Mouse (Mus musculus) hindbrain, embryonic 14.5 days (tissue): ENCODE measurements around the gene Gm37240. TPM values are rescaled to one million over a fixed set of nuclear protein-coding genes. Genes with fewer than 3 reads are reported as not detected.

ENCODE experiments used
- ATAC-seq: fragments of 200-750 bp; cut with Nextera tagmentation; 2 replicates; pipeline ENCODE4 v1.8.0; 2017; ENCODE audit warnings: moderate number of reproducible peaks, mild to moderate bottlenecking, moderate TSS enrichment, moderate library complexity; ENCODE audit not compliant: low FRiP score
- DNase-seq: peaks from one replicate; pipeline ENCODE4 v3.0.0-alpha.2; 2015; ENCODE audit warnings: low spot score
- H3K27ac ChIP-seq: fragments of 300-500 bp; sonication (generic); 2 replicates; pipeline ENCODE4 v1.5.1; 2014; ENCODE audit warnings: mild to moderate bottlenecking, moderate library complexity
- H3K27me3 ChIP-seq: fragments of 300-500 bp; sonication (generic); 2 replicates; pipeline ENCODE4 v1.6.1; 2014; ENCODE audit warnings: mild to moderate bottlenecking, low read length, mixed read lengths; ENCODE audit not compliant: control insufficient read depth, insufficient read depth
- H3K36me3 ChIP-seq: fragments of 300-500 bp; sonication (generic); replicated peaks from 2 replicates; pipeline ENCODE4 v1.6.1; 2014; ENCODE audit not compliant: control insufficient read depth, insufficient read depth
- H3K4me1 ChIP-seq: fragments of 300-500 bp; sonication (generic); replicated peaks from 2 replicates; pipeline ENCODE4 v1.6.1; 2014; ENCODE audit warnings: antibody characterized with exemption, low read length, mixed read lengths; ENCODE audit not compliant: control insufficient read depth, insufficient read depth
- H3K4me2 ChIP-seq: fragments of 300-500 bp; sonication (generic); replicated peaks from 2 replicates; pipeline ENCODE4 v1.6.1; 2014; ENCODE audit warnings: mild to moderate bottlenecking, moderate library complexity
- H3K4me3 ChIP-seq: fragments of 300-500 bp; sonication (generic); replicated peaks from 2 replicates; pipeline ENCODE4 v1.5.1; 2014; ENCODE audit warnings: mild to moderate bottlenecking, low read length
- H3K9ac ChIP-seq: fragments of 300-500 bp; sonication (generic); 2 replicates; pipeline ENCODE4 v1.6.1; 2014
- H3K9me3 ChIP-seq: fragments of 300-500 bp; sonication (generic); 2 replicates; pipeline ENCODE4 v1.6.1; 2016; ENCODE audit warnings: low read length; ENCODE audit not compliant: control insufficient read depth
- WGBS: fragments of 180-500 bp; shearing (Covaris S2); extraction: QIAGEN DNeasy Blood & Tissue Kit; methylation state at CpG from one replicate; pipeline ENCODE4 v1.1.7; 2014; 5-methylcytosine and 5-hydroxymethylcytosine counted together
- polyA plus RNA-seq: library from polyadenylated mRNA; unstranded; fragments of >200 nt; fragmentation: Nextera tagmentation; extraction: Ambion mirVana; gene quantifications from 2 replicates; pipeline ENCODE4 v1.2.1, GENCODE M21; 2014

Gene Gm37240
- polyA plus RNA-seq, 1 experiment from 2014 or later: 0.94 TPM

- Histone ChIP-seq H3K4me2 (no peak overlapping the region), H3K9me3 (peaks cover 5% of the 10 kb centered on the region; the same call in 1 of the 2 replicates), H3K36me3 (no peaks in the 10 kb centered on the region), H3K9ac (no peak overlapping the region), H3K4me1 (no peaks in the 10 kb centered on the region), H3K4me3 (no peak overlapping the region), H3K27me3 (no peaks in the 10 kb centered on the region), H3K27ac (peak overlapping the region; percentile 66)
- peak; percentile 69 for DNase-seq
- ATAC-seq: peak; percentile 97
- 51% methylated on average over 18 of the region's 18 CpGs for WGBS
Measured at GRCm38 (mm10) chr3:85299649-85300550, 587.4 kb downstream of the Gm37240 start.

DNA sequence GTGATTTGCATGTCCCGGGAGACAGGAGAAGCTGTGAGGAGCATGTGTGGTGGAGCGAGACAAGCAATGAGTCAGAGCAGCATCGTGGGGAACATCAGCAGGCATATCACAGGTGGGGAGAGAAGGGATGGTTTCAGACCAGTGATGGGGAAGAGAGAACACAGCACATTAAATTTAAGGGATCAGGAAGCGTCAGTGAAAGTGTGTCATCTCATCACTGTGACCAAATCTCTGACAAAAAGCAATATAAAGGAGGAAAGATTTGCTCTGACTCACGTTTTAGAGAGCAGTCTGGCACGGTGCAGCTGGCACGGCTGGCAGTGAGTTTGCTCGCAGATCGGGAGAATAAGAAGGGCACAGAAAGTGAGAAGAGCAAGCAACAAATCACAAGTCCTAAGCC lies 592.1 kb downstream of the Gm37240 start:
- 76% methylated on average over 9 of the region's 9 CpGs for WGBS
- Histone ChIP-seq H3K4me2 (no peak overlapping the region), H3K9me3 (peaks cover 5% of the 10 kb centered on the region; the same call in 1 of the 2 replicates), H3K4me1 (no peaks in the 10 kb centered on the region), H3K36me3 (no peaks in the 10 kb centered on the region), H3K4me3 (no peak overlapping the region), H3K9ac (no peak overlapping the region), H3K27me3 (no peaks in the 10 kb centered on the region), H3K27ac (no peak overlapping the region)
- DNase-seq (no peak), ATAC-seq (no peak)

DNA sequence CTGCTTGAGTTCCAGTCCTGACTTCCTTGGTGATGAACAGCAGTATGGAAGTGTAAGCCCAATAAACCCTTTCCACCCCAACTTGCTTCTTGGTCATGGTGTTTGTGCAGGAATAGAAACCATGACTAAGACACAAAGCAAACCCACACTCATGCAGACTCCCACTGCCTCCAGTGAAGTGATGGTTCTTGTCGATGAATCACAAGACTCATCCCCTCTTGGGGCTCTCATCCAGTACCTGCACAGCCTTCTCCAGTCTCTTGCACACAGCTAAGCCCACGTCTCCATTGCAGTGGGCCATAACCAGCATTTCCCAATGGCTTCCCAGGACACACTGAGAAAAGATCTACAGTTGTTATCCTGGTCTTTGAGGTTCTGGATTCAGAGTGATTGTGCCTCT lies 599.7 kb downstream of the Gm37240 start:
- no peaks in the 10 kb centered on the region for H3K4me1 ChIP-seq
- WGBS: 83% methylated on average over 2 of the region's 2 CpGs
- no peak overlapping the region for H3K4me2 ChIP-seq
- H3K27me3 ChIP-seq: no peaks in the 10 kb centered on the region
- no peak overlapping the region for H3K4me3 ChIP-seq
- H3K9ac ChIP-seq: no peak overlapping the region
- H3K27ac ChIP-seq: no peak overlapping the region
- DNase-seq (no peak), ATAC-seq (no peak)
- H3K9me3 ChIP-seq: no peaks in the 10 kb centered on the region
- H3K36me3 ChIP-seq: no peaks in the 10 kb centered on the region

- Histone ChIP-seq H3K27me3 (no peaks in the 10 kb centered on the region), H3K9ac (no peak overlapping the region), H3K4me3 (no peak overlapping the region), H3K27ac (no peak overlapping the region), H3K4me2 (no peak overlapping the region), H3K9me3 (no peaks in the 10 kb centered on the region), H3K36me3 (no peaks in the 10 kb centered on the region), H3K4me1 (no peaks in the 10 kb centered on the region)
- DNase-seq: no peak
- WGBS: 96% methylated on average over 2 of the region's 2 CpGs
- ATAC-seq: no peak
Measured at GRCm38 (mm10) chr3:85284483-85284882, 602.8 kb downstream of the Gm37240 start.

GRCm38 (mm10) chr3:85282816-85283215 lies 604.5 kb downstream of the Gm37240 start:
- Histone ChIP-seq H3K27me3 (no peaks in the 10 kb centered on the region), H3K9ac (no peak overlapping the region), H3K36me3 (no peaks in the 10 kb centered on the region), H3K27ac (no peak overlapping the region), H3K4me2 (no peak overlapping the region), H3K4me3 (no peak overlapping the region), H3K4me1 (no peaks in the 10 kb centered on the region), H3K9me3 (no peaks in the 10 kb centered on the region)
- ATAC-seq (no peak), DNase-seq (no peak)
- WGBS: 91% methylated on average over 5 of the region's 5 CpGs

DNA sequence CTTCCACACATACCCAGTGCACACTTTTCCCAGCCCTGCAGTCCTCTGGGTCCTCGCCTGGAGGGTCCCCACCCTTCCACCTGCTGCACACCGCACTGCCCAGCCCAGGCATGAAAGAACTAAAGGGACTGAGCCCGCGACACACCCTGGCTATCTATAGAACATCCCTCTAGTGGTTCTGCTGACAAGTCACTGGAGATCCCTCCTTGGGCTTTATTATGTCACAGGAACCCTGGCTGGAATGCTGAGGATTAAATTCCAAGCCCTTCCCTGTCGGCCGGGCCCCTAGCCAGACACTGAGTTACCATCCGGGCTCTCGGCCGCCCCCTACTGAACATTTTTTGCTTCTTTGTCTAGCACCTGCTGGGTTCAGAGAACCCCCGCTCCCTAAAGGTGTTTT lies 612.2 kb downstream of the Gm37240 start:
- WGBS: 48% methylated on average over 10 of the region's 10 CpGs
- H3K36me3 ChIP-seq: no peaks in the 10 kb centered on the region
- ATAC-seq (no peak), DNase-seq (no peak)
- no peak overlapping the region for H3K4me2 ChIP-seq
- no peak overlapping the region for H3K9ac ChIP-seq
- no peak overlapping the region for H3K27ac ChIP-seq
- no peaks in the 10 kb centered on the region for H3K9me3 ChIP-seq
- H3K27me3 ChIP-seq: no peaks in the 10 kb centered on the region
- no peaks in the 10 kb centered on the region for H3K4me1 ChIP-seq
- H3K4me3 ChIP-seq: no peak overlapping the region

GRCm38 (mm10) chr3:85271491-85271890 lies 615.8 kb downstream of the Gm37240 start:
- no peak overlapping the region for H3K27ac ChIP-seq
- WGBS: 85% methylated on average over 2 of the region's 2 CpGs
- no peaks in the 10 kb centered on the region for H3K27me3 ChIP-seq
- ATAC-seq (no peak), DNase-seq (no peak)
- no peaks in the 10 kb centered on the region for H3K36me3 ChIP-seq
- no peak overlapping the region for H3K4me2 ChIP-seq
- H3K4me3 ChIP-seq: no peak overlapping the region
- no peaks in the 10 kb centered on the region for H3K9me3 ChIP-seq
- no peaks in the 10 kb centered on the region for H3K4me1 ChIP-seq
- H3K9ac ChIP-seq: no peak overlapping the region

- no peaks in the 10 kb centered on the region for H3K27me3 ChIP-seq
- no peak for ATAC-seq
Measured at GRCm38 (mm10) chr3:85264963-85265362, 622.4 kb downstream of the Gm37240 start.

GRCm38 (mm10) chr3:85264546-85264945 lies 622.8 kb downstream of the Gm37240 start:
- ATAC-seq: no peak
- no peaks in the 10 kb centered on the region for H3K27me3 ChIP-seq
- H3K36me3 ChIP-seq: no peaks in the 10 kb centered on the region
- no peak for DNase-seq
- no peak overlapping the region for H3K4me2 ChIP-seq
- H3K27ac ChIP-seq: no peak overlapping the region
- 90% methylated on average over 6 of the region's 6 CpGs for WGBS
- no peak overlapping the region for H3K9ac ChIP-seq
- H3K4me3 ChIP-seq: no peak overlapping the region
- no peaks in the 10 kb centered on the region for H3K4me1 ChIP-seq
- H3K9me3 ChIP-seq: no peaks in the 10 kb centered on the region

More at GRCm38 (mm10) chr3:85264963-85265362, 622.4 kb downstream of the Gm37240 start:
- H3K36me3 ChIP-seq: no peaks in the 10 kb centered on the region
- H3K4me1 ChIP-seq: no peaks in the 10 kb centered on the region
- H3K27ac ChIP-seq: no peak overlapping the region
- no peaks in the 10 kb centered on the region for H3K9me3 ChIP-seq
- no peak for DNase-seq
- no peak overlapping the region for H3K4me3 ChIP-seq
- no peak overlapping the region for H3K9ac ChIP-seq
- WGBS: 85% methylated on average over 2 of the region's 2 CpGs
- no peak overlapping the region for H3K4me2 ChIP-seq
